Mouse (Mus musculus): ENCODE data around the gene Olfr672.
"Not testable (repeated sequence)": the region's sequence is repeated elsewhere in the genome, so short reads cannot be mapped to it uniquely, and the experiment has no call there.

Olfr672 gene

DNA sequence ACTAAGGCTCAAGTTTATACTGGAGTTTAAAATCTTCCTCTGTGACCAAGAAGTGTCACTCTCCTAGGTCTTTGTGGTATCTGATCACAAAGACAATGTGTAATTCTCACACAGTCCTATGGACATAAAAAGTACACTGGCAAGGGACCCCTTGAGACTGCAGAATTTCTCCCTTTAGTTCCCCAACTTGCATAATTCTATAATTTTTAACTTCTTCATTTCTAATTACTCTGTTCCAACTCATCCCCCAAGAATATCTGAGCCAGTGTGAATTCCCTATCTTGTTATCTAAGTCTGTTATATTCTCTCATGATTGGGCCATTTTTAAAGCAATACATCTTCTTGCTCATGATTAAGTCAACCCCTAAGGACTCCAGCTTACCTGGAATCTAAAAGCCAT, at the start of gene Olfr672:
Gene Olfr672, minus strand, starts transcription at position 101 of the 400 bp plus-strand sequence.
- DNase-seq (ENCODE audit: low spot score), result no peak

DNA sequence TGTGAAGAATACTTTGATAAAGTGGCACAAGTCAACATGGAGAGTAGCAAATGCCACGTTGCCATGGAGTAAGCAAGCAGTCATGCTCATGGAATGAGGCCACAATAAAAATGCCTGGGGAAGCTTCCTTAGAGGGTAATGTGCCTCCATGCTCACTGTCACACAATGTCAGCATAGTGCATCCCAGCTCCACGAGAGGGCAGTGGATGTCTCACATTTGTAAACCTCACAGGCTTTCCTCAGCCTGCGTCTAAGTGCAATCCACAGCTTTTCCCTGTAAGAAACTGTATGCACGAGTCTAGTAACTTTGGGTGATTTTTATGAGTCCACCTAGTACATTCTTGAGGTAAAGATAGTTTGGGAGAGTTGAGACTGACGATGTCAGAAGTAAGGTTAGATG, 32.0 kb upstream of the Olfr672 start:
- DNase-seq (ENCODE audit: low spot score), result not testable (repeated sequence)

DNA sequence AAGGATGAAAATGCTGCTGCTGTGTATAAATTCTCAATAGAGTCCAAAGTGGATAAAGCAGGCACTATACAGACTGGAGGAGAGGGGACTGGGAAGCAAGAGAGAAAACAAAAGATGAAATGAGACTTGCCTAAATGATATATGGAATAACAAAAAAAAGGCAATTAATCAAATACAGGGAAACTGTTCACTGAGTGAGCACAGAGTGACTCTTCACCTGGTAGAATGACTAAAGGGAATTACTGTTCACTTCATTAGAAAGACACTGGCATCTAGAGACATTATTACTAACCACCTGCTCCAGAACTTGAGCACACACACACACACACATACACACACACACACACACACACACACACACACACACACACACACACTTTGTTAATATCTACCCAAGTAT, 30.6 kb upstream of the Olfr672 start, which contains the start of gene Olfr676:
Gene Olfr676, plus strand, starts transcription at position 301 of the 400 bp plus-strand sequence.
- DNase-seq (ENCODE audit: low spot score), result no peak

DNA sequence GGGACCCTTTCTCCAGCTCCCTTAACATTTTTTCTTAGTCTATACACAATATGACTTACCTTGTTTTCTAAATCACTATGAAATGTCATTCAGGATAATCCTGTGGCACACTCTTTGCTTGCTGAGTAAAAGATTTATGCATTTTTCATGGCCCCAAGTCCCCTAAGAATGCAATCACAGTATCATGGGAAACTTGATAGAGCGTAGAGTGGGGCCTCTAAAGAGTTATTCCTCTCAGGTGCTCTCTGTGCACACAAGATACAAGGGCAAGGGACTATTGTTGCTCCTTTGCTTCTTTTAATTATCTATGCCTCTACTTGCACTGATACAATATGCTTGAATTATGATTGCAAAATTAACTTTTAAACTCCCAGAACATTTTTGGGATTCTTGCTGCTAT, 26.5 kb upstream of the Olfr672 start, which contains the start of gene Olfr675:
Gene Olfr675, minus strand, starts transcription at position 101 of the 400 bp plus-strand sequence.
- no peak for DNase-seq (ENCODE audit: low spot score)

DNA sequence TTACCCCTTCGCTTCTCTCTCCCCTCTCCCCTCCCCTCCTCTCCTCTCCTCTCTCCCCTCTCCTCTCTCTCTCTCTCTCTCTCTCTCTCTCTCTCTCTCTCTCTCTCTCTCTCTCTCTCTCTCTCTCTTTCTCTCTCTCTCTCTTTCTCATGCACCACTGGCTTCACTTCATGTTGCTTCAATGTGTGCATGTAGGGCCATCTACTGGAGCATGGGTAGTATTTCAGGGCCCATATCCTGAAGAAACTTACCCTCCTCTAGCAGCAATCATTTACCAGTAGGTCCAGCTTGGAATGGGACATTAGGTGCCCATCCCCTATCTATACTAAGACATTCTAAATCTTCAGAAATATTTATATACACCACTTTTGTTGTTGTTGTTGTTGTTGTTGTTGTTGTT, 20.7 kb upstream of the Olfr672 start:
- no peak for DNase-seq (ENCODE audit: low spot score)

DNA sequence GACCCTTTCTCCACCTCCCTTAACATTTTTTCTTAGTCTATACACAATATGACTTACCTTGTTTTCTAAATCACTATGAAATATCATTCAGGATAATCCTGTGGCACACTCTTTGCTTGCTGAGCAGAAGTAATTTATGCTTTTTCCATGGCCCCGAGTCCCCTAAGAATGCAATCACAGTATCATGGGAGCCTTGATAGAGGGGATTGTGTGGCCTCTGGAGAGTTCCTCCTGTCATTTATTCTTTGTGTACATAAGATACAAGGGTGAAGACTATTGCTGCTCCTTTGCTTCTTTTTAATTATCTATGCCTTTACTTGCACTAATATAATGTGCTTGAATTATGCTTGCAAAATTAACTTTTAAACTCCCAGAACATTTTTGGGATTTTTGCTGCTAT, 22.8 kb downstream of the Olfr672 start, which contains the start of gene Olfr671:
Gene Olfr671, minus strand, starts transcription at position 101 of the 400 bp plus-strand sequence.
- DNase-seq (ENCODE audit: low spot score), result no peak

DNA sequence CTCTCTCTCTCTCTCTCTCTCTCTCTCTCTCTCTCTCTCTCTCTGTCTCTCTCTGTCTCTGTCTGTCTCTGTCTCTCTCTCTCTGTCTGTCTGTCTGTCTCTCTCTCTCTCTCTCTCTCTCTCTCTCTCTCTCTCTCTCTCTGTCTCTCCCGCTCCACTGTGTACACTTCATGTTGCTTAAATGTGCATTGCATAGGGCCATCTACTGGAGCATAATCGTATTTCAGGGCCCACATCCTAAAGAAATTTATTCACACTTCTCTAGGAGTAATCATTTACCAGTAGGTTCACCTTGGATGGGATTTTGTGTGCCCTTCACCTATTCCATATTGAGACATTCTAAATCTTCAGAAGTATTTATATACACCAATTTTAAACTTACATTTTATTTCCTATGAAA, 29.3 kb downstream of the Olfr672 start:
- DNase-seq (ENCODE audit: low spot score), result not testable (repeated sequence)

DNA sequence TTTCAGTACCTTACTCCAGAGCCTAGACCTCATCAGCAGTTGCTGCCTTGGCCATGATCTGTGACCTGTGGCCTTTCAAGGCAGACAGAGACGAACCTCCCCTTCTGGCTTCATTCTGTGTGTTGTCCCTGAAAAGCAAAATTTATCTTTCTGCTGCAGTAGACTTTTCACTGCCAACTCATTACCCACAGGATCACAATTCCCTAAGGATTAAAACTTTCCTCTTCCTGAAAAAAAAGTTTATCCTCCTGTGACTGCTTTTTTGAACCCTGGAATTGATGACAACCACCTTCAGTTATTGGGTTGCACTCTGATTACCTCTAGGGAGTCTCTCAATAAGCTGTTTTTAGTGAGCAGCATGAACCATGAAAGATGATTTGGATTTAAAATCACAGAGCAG, 39.3 kb downstream of the Olfr672 start, which contains the start of gene Olfr670:
Gene Olfr670, minus strand, starts transcription at position 101 of the 400 bp plus-strand sequence.
- no peak for DNase-seq (ENCODE audit: low spot score)

DNA sequence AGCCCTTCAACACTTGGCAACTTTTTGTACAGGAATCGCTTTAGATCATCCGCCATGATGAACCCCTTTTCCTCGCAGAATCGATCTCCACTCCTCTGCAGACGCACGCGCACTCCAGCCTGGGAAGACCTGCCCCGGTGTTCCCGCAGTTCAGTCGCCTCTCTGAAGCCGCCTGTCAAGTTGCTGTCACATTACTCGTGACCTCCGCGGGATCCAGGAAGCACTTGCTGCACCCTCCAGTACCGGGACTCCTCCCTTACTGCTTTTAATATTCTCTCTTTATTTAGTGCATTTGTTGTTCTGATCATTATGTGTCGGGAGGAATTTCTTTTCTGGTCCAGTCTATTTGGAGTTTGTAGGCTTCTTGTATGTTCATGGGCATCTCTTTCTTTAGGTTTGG, 51.6 kb downstream of the Olfr672 start:
- DNase-seq (ENCODE audit: low spot score), result not testable (repeated sequence)
